Mouse (Mus musculus): ENCODE data around the gene Vmn1r181.
"Not testable (repeated sequence)": the region's sequence is repeated elsewhere in the genome, so short reads cannot be mapped to it uniquely, and the experiment has no call there.

The Vmn1r181 gene

GRCm38 (mm10) chr7:23974315-23974714 is at the start of gene Vmn1r181:
Vmn1r181 (plus strand) TSS chr7:23974615.
- H3K9me3 ChIP-seq (ENCODE audit: low read length); H3K27me3 ChIP-seq (ENCODE audit: insufficient read depth, low read length); H3K36me3 ChIP-seq (ENCODE audit: insufficient read depth, low read length); H3K4me3 ChIP-seq (replicated peaks; ENCODE audit: low read length); H3K4me1 ChIP-seq (replicated peaks; ENCODE audit: low read depth, low read length): not testable (repeated sequence)

DNA sequence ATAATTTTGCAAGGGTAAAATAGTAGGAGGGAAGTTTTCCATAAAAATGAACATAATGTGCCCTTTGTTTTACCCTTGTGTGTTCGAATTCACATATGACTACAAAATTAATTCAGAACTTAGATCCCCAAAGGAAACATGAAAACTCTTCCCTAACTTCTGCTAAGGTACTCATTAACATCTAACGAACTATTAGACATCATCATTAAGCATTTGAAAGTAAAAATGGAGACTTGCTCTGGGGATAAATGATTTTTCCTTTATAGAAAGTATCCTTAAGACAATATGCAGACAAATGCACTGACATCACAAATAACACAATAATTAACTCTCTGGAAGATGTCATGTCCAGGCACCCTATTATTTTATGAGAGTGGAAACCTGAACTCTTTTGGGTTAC is 47.7 kb upstream of the Vmn1r181 start, which contains the start of gene Vmn1r179:
TSS of gene Vmn1r179 (plus strand) at position 301 of the 400 bp plus-strand sequence.
- Histone ChIP-seq H3K4me1 (replicated peaks; ENCODE audit: low read depth, low read length) (no peaks in the 10 kb centered on the region), H3K36me3 (ENCODE audit: insufficient read depth, low read length) (no peaks in the 10 kb centered on the region), H3K9me3 (ENCODE audit: low read length) (no peaks in the 10 kb centered on the region), H3K27me3 (ENCODE audit: insufficient read depth, low read length) (no peaks in the 10 kb centered on the region), H3K4me3 (replicated peaks; ENCODE audit: low read length) (no peak within 1 kb of the TSS)
- no peak for TF ChIP-seq NANOG (IDR thresholded peaks at IDR 0.05; ENCODE audit: borderline replicate concordance, low read length)
- no peak for TF ChIP-seq CTCF (conservative IDR thresholded peaks at IDR 0.05; ENCODE audit: low read length)
- no peak for TF ChIP-seq POU5F1 (IDR thresholded peaks at IDR 0.05; ENCODE audit: borderline replicate concordance, low read length)

DNA sequence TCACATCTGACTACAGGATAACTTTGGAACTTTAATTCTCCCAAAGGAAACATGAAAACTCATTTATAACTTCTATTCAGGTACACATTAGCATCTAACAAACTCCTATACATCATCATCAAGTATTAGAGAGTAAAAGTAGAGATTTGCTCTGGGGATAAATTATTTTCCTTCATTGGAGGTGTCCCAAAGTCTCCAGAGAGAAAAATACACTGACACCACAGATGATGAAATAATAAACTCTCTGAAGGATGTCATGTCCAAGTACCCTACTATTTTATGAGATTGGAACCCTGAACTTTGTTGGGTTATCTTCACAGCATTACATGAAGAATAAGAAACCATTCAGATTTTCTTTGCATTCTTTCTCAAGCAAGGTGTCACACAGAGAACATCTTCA is 24.1 kb upstream of the Vmn1r181 start, which contains the start of gene Vmn1r180:
TSS of gene Vmn1r180 (plus strand) at position 301 of the 400 bp plus-strand sequence.
- Histone ChIP-seq H3K9me3 (ENCODE audit: low read length) (peaks cover 7% of the 10 kb centered on the region), H3K4me1 (replicated peaks; ENCODE audit: low read depth, low read length) (no peaks in the 10 kb centered on the region), H3K4me3 (replicated peaks; ENCODE audit: low read length) (no peak within 1 kb of the TSS), H3K36me3 (ENCODE audit: insufficient read depth, low read length) (no peaks in the 10 kb centered on the region), H3K27me3 (ENCODE audit: insufficient read depth, low read length) (no peaks in the 10 kb centered on the region)
- TF ChIP-seq CTCF (conservative IDR thresholded peaks at IDR 0.05; ENCODE audit: low read length): no peak

- H3K36me3 ChIP-seq (ENCODE audit: insufficient read depth, low read length): not testable (repeated sequence)
These were observed 6.4 kb upstream of the Vmn1r181 start for GRCm38 (mm10) chr7:23968044-23968443.

DNA sequence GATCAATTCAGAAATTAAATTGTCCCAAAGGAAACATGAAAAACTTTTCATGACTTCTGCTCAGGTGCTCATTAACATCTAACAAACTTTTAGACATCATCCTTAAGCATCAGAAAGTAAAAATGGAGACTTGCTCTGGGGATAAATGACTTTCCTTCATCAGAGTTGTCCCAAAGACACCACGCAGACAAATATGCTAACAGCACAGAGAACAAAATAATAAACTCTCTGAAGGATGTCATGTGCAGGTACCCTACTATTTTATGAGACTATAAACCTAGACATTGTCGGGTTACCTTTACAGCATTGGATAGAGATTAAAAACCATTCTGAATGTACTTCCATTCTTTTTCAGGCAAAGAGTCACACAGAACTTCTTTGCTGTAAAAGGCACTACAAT is 27.0 kb downstream of the Vmn1r181 start, which contains the start of gene V1rd19:
TSS of gene V1rd19 (plus strand) at position 301 of the 400 bp plus-strand sequence.
- H3K4me3 ChIP-seq (replicated peaks; ENCODE audit: low read length): no peak within 1 kb of the TSS
- H3K36me3 ChIP-seq (ENCODE audit: insufficient read depth, low read length): no peaks in the 10 kb centered on the region
- H3K4me1 ChIP-seq (replicated peaks; ENCODE audit: low read depth, low read length): no peaks in the 10 kb centered on the region
- no peaks in the 10 kb centered on the region for H3K27me3 ChIP-seq (ENCODE audit: insufficient read depth, low read length)
- peaks cover 9% of the 10 kb centered on the region for H3K9me3 ChIP-seq (ENCODE audit: low read length)
- TF ChIP-seq POU5F1 (IDR thresholded peaks at IDR 0.05; ENCODE audit: borderline replicate concordance, low read length) (no peak), CTCF (conservative IDR thresholded peaks at IDR 0.05; ENCODE audit: low read length) (no peak), NANOG (IDR thresholded peaks at IDR 0.05; ENCODE audit: borderline replicate concordance, low read length) (no peak)

More at GRCm38 (mm10) chr7:23968044-23968443, 6.4 kb upstream of the Vmn1r181 start:
- H3K9me3 ChIP-seq (ENCODE audit: low read length): peaks cover 36% of the 10 kb centered on the region
- not testable (repeated sequence) for H3K4me1 ChIP-seq (replicated peaks; ENCODE audit: low read depth, low read length); H3K4me3 ChIP-seq (replicated peaks; ENCODE audit: low read length); H3K27me3 ChIP-seq (ENCODE audit: insufficient read depth, low read length)

All from E14TG2a.4 (cell line).